Mouse (Mus musculus): ENCODE data around the gene Zfyve27. TPM values are rescaled to one million over a fixed set of nuclear protein-coding genes. Genes with fewer than 3 reads are reported as not detected.
A peak's percentile ranks its signal among the peaks of the same experiment; 100 is the strongest.

The Zfyve27 gene
- polyA plus RNA-seq, 1 experiment from 2014 or later, result 22.5 TPM

- H3K9me3 ChIP-seq, result no peaks in the 10 kb centered on the region
- H3K4me3 ChIP-seq, result no peak overlapping the region
- peaks cover 4% of the 10 kb centered on the region for H3K27me3 ChIP-seq
- H3K4me1 ChIP-seq, result peaks cover 14% of the 10 kb centered on the region
- peak; percentile 30; the same call in 1 of the 2 replicates for ATAC-seq (ENCODE audit: insufficient number of reproducible peaks, low FRiP score, low TSS enrichment, low read depth)
- no peak overlapping the region; the same call in 1 of the 2 replicates for H3K27ac ChIP-seq
- H3K9ac ChIP-seq, result no peak overlapping the region
- 45% methylated on average over 2 of the region's 2 CpGs for WGBS
- peaks cover 30% of the 10 kb centered on the region for H3K36me3 ChIP-seq
- H3K4me2 ChIP-seq, result no peak overlapping the region
Observed at GRCm38 (mm10) chr19:42193311-42193710, 29.6 kb downstream of the Zfyve27 start.

- 58% methylated on average over 4 of the region's 4 CpGs for WGBS
- Histone ChIP-seq H3K9ac (no peak overlapping the region), H3K4me3 (no peak overlapping the region), H3K27ac (no peak overlapping the region), H3K4me1 (peaks cover 15% of the 10 kb centered on the region), H3K27me3 (peaks cover 35% of the 10 kb centered on the region), H3K4me2 (no peak overlapping the region), H3K36me3 (peaks cover 7% of the 10 kb centered on the region), H3K9me3 (no peaks in the 10 kb centered on the region)
- ATAC-seq (ENCODE audit: insufficient number of reproducible peaks, low FRiP score, low TSS enrichment, low read depth), result no peak
Observed at GRCm38 (mm10) chr19:42196378-42196777, 32.6 kb downstream of the Zfyve27 start.

GRCm38 (mm10) chr19:42197066-42197465 lies 33.3 kb downstream of the Zfyve27 start:
- no peak for ATAC-seq (ENCODE audit: insufficient number of reproducible peaks, low FRiP score, low TSS enrichment, low read depth)
- no peak overlapping the region for H3K4me2 ChIP-seq
- no peak overlapping the region for H3K4me3 ChIP-seq
- 64% methylated on average over 4 of the region's 4 CpGs for WGBS
- no peak overlapping the region for H3K27ac ChIP-seq
- H3K4me1 ChIP-seq, result peaks cover 22% of the 10 kb centered on the region
- H3K9me3 ChIP-seq, result no peaks in the 10 kb centered on the region
- H3K36me3 ChIP-seq, result peaks cover under 1% of the 10 kb centered on the region; the same call in 1 of the 2 replicates
- H3K27me3 ChIP-seq, result peaks cover 42% of the 10 kb centered on the region
- no peak overlapping the region for H3K9ac ChIP-seq

GRCm38 (mm10) chr19:42198026-42198425 lies 34.3 kb downstream of the Zfyve27 start:
- ATAC-seq (ENCODE audit: insufficient number of reproducible peaks, low FRiP score, low TSS enrichment, low read depth), result no peak
- Histone ChIP-seq H3K4me1 (peaks cover 24% of the 10 kb centered on the region), H3K36me3 (no peaks in the 10 kb centered on the region), H3K4me2 (no peak overlapping the region), H3K4me3 (no peak overlapping the region), H3K9me3 (no peaks in the 10 kb centered on the region), H3K9ac (no peak overlapping the region), H3K27ac (no peak overlapping the region), H3K27me3 (peaks cover 51% of the 10 kb centered on the region)
- WGBS, result 44% methylated on average over 11 of the region's 11 CpGs

GRCm38 (mm10) chr19:42201696-42202381 lies 38.1 kb downstream of the Zfyve27 start, which contains the start of gene Sfrp5:
Gene Sfrp5, minus strand, starts transcription at chr19:42202252.
- 2% methylated on average over 60 of the region's 60 CpGs for WGBS
- H3K9ac ChIP-seq, result 0 out of 2 replicates have a peak within 1 kb of the TSS, but pooled peaks have one; percentile 10
- H3K4me2 ChIP-seq, result peak within 1 kb of the TSS; percentile 51
- H3K36me3 ChIP-seq, result no peaks in the 10 kb centered on the region
- peak within 1 kb of the TSS; percentile 38 for H3K4me3 ChIP-seq
- H3K27me3 ChIP-seq, result peaks cover 71% of the 10 kb centered on the region
- H3K27ac ChIP-seq, result no peak within 1 kb of the TSS
- no peaks in the 10 kb centered on the region for H3K9me3 ChIP-seq
- H3K4me1 ChIP-seq, result peaks cover 19% of the 10 kb centered on the region
- ATAC-seq (ENCODE audit: insufficient number of reproducible peaks, low FRiP score, low TSS enrichment, low read depth), result no peak

GRCm38 (mm10) chr19:42202467-42202866 lies 38.7 kb downstream of the Zfyve27 start:
- Histone ChIP-seq H3K4me1 (peaks cover 19% of the 10 kb centered on the region), H3K27ac (no peak overlapping the region), H3K9me3 (no peaks in the 10 kb centered on the region), H3K27me3 (peaks cover 76% of the 10 kb centered on the region), H3K9ac (no peak overlapping the region), H3K4me2 (peak overlapping the region; percentile 51; the same call in 1 of the 2 replicates), H3K4me3 (no peak overlapping the region), H3K36me3 (no peaks in the 10 kb centered on the region)
- WGBS, result 43% methylated on average over 8 of the region's 8 CpGs
- ATAC-seq (ENCODE audit: insufficient number of reproducible peaks, low FRiP score, low TSS enrichment, low read depth), result no peak

GRCm38 (mm10) chr19:42204306-42204705 lies 40.6 kb downstream of the Zfyve27 start:
- Histone ChIP-seq H3K27ac (no peak overlapping the region), H3K4me1 (peaks cover 19% of the 10 kb centered on the region), H3K9me3 (no peaks in the 10 kb centered on the region), H3K4me2 (no peak overlapping the region), H3K9ac (no peak overlapping the region), H3K27me3 (peaks cover 75% of the 10 kb centered on the region), H3K36me3 (no peaks in the 10 kb centered on the region), H3K4me3 (no peak overlapping the region)
- 72% methylated on average over 4 of the region's 4 CpGs for WGBS
- ATAC-seq (ENCODE audit: insufficient number of reproducible peaks, low FRiP score, low TSS enrichment, low read depth), result no peak

GRCm38 (mm10) chr19:42205201-42205600 lies 41.5 kb downstream of the Zfyve27 start:
- H3K4me1 ChIP-seq, result peaks cover 19% of the 10 kb centered on the region
- H3K27me3 ChIP-seq, result peaks cover 74% of the 10 kb centered on the region
- no peak for ATAC-seq (ENCODE audit: insufficient number of reproducible peaks, low FRiP score, low TSS enrichment, low read depth)
- H3K36me3 ChIP-seq, result no peaks in the 10 kb centered on the region
- no peak overlapping the region for H3K4me3 ChIP-seq
- H3K27ac ChIP-seq, result no peak overlapping the region
- 35% methylated on average over 8 of the region's 8 CpGs for whole genome bisulfite sequencing
- H3K4me2 ChIP-seq, result no peak overlapping the region
- H3K9me3 ChIP-seq, result no peaks in the 10 kb centered on the region
- H3K9ac ChIP-seq, result no peak overlapping the region

GRCm38 (mm10) chr19:42209485-42209884 lies 45.7 kb downstream of the Zfyve27 start:
- H3K36me3 ChIP-seq, result no peaks in the 10 kb centered on the region
- peaks cover 2% of the 10 kb centered on the region for H3K4me1 ChIP-seq
- peaks cover 31% of the 10 kb centered on the region; the same call in 1 of the 2 replicates for H3K27me3 ChIP-seq
- no peak overlapping the region for H3K9ac ChIP-seq
- ATAC-seq (ENCODE audit: insufficient number of reproducible peaks, low FRiP score, low TSS enrichment, low read depth), result no peak
- WGBS, result 54% methylated on average over 7 of the region's 7 CpGs
- H3K4me2 ChIP-seq, result no peak overlapping the region
- no peaks in the 10 kb centered on the region for H3K9me3 ChIP-seq
- no peak overlapping the region for H3K27ac ChIP-seq
- no peak overlapping the region for H3K4me3 ChIP-seq

GRCm38 (mm10) chr19:42209976-42210375 lies 46.2 kb downstream of the Zfyve27 start:
- no peak for ATAC-seq (ENCODE audit: insufficient number of reproducible peaks, low FRiP score, low TSS enrichment, low read depth)
- no peaks in the 10 kb centered on the region for H3K9me3 ChIP-seq
- no peak overlapping the region for H3K27ac ChIP-seq
- no peaks in the 10 kb centered on the region for H3K36me3 ChIP-seq
- H3K27me3 ChIP-seq, result peaks cover 29% of the 10 kb centered on the region; the same call in 1 of the 2 replicates
- H3K4me2 ChIP-seq, result no peak overlapping the region
- no peak overlapping the region for H3K4me3 ChIP-seq
- WGBS, result 58% methylated on average over 6 of the region's 6 CpGs
- H3K4me1 ChIP-seq, result no peaks in the 10 kb centered on the region
- no peak overlapping the region for H3K9ac ChIP-seq

- ATAC-seq (ENCODE audit: insufficient number of reproducible peaks, low FRiP score, low TSS enrichment, low read depth), result no peak
- WGBS, result 42% methylated on average over 8 of the region's 8 CpGs
- peaks cover 24% of the 10 kb centered on the region; the same call in 1 of the 2 replicates for H3K27me3 ChIP-seq
- no peaks in the 10 kb centered on the region for H3K9me3 ChIP-seq
- H3K4me3 ChIP-seq, result no peak overlapping the region
- no peak overlapping the region for H3K9ac ChIP-seq
- no peak overlapping the region for H3K27ac ChIP-seq
- no peaks in the 10 kb centered on the region for H3K36me3 ChIP-seq
- H3K4me2 ChIP-seq, result no peak overlapping the region
- H3K4me1 ChIP-seq, result no peaks in the 10 kb centered on the region
Observed at GRCm38 (mm10) chr19:42211936-42212335, 48.2 kb downstream of the Zfyve27 start.

GRCm38 (mm10) chr19:42214601-42215000 lies 50.9 kb downstream of the Zfyve27 start:
- no peak overlapping the region for H3K4me2 ChIP-seq
- H3K9me3 ChIP-seq, result no peaks in the 10 kb centered on the region
- H3K9ac ChIP-seq, result no peak overlapping the region
- ATAC-seq (ENCODE audit: insufficient number of reproducible peaks, low FRiP score, low TSS enrichment, low read depth), result no peak
- no peak overlapping the region for H3K27ac ChIP-seq
- H3K27me3 ChIP-seq, result 0 out of 2 replicates have a peak, but pooled peaks cover 4% of the 10 kb centered on the region
- H3K4me3 ChIP-seq, result no peak overlapping the region
- H3K36me3 ChIP-seq, result no peaks in the 10 kb centered on the region
- 71% methylated on average over 2 of the region's 2 CpGs for WGBS
- no peaks in the 10 kb centered on the region for H3K4me1 ChIP-seq

Measured in limb, embryonic 15.5 days (tissue).